Mouse (Mus musculus): Measurements from ENCODE around the gene Kank1. TPM values are rescaled to one million over a fixed set of nuclear protein-coding genes. Genes with fewer than 3 reads are reported as not detected.
A peak's percentile ranks its signal among the peaks of the same experiment; 100 is the strongest.

Kank1 gene
- total and polyA plus RNA-seq, 2 experiments from 2014 or later: 6.0 to 16.6 TPM

GRCm38 (mm10) chr19:25445054-25445453 is 208.3 kb downstream of the Kank1 start:
- no peaks in the 10 kb centered on the region for H3K36me3 ChIP-seq (ENCODE audit: insufficient read depth, low read length)
- peak; percentile 81 for DNase-seq (ENCODE audit: low spot score)
- peak; percentile 95 for TF ChIP-seq CTCF (IDR thresholded peaks at IDR 0.05)
- H3K4me2 ChIP-seq (ENCODE audit: low read depth, low read length, poor library complexity, severe bottlenecking): no peak overlapping the region
- H3K27me3 ChIP-seq (ENCODE audit: insufficient read depth, low read length): no peaks in the 10 kb centered on the region
- H3K9ac ChIP-seq (replicated peaks; ENCODE audit: low read length, poor library complexity, severe bottlenecking): no peak overlapping the region
- H3K27ac ChIP-seq (ENCODE audit: low read depth, low read length): no peak overlapping the region
- no peak for ATAC-seq (ENCODE audit: low FRiP score)
- H3K4me3 ChIP-seq (ENCODE audit: low read depth, low read length): no peak overlapping the region
- H3K9me3 ChIP-seq (ENCODE audit: low read length): no peaks in the 10 kb centered on the region
- H3K4me1 ChIP-seq (ENCODE audit: insufficient read depth, low read length): no peaks in the 10 kb centered on the region
- 27% methylated on average over 7 of the region's 7 CpGs for WGBS

- DNase-seq (ENCODE audit: low spot score) (no peak), ATAC-seq (ENCODE audit: low FRiP score) (no peak)
- H3K9me3 ChIP-seq (ENCODE audit: low read length): no peaks in the 10 kb centered on the region
- no peak overlapping the region for H3K27ac ChIP-seq (ENCODE audit: low read depth, low read length)
- H3K36me3 ChIP-seq (ENCODE audit: insufficient read depth, low read length): no peaks in the 10 kb centered on the region
- WGBS: 69% methylated on average over 8 of the region's 8 CpGs
- no peaks in the 10 kb centered on the region for H3K27me3 ChIP-seq (ENCODE audit: insufficient read depth, low read length)
- H3K9ac ChIP-seq (replicated peaks; ENCODE audit: low read length, poor library complexity, severe bottlenecking): no peak overlapping the region
- TF ChIP-seq CTCF (IDR thresholded peaks at IDR 0.05): no peak
- no peak overlapping the region for H3K4me2 ChIP-seq (ENCODE audit: low read depth, low read length, poor library complexity, severe bottlenecking)
- H3K4me1 ChIP-seq (ENCODE audit: insufficient read depth, low read length): no peaks in the 10 kb centered on the region
- no peak overlapping the region for H3K4me3 ChIP-seq (ENCODE audit: low read depth, low read length)
Observed at GRCm38 (mm10) chr19:25445842-25446241, 209.1 kb downstream of the Kank1 start.

GRCm38 (mm10) chr19:25446683-25447082 is 209.9 kb downstream of the Kank1 start:
- Histone ChIP-seq H3K27ac (ENCODE audit: low read depth, low read length) (no peak overlapping the region), H3K4me1 (ENCODE audit: insufficient read depth, low read length) (no peaks in the 10 kb centered on the region), H3K9me3 (ENCODE audit: low read length) (no peaks in the 10 kb centered on the region), H3K4me3 (ENCODE audit: low read depth, low read length) (no peak overlapping the region), H3K4me2 (ENCODE audit: low read depth, low read length, poor library complexity, severe bottlenecking) (no peak overlapping the region), H3K9ac (replicated peaks; ENCODE audit: low read length, poor library complexity, severe bottlenecking) (no peak overlapping the region), H3K27me3 (ENCODE audit: insufficient read depth, low read length) (no peaks in the 10 kb centered on the region), H3K36me3 (ENCODE audit: insufficient read depth, low read length) (no peaks in the 10 kb centered on the region)
- WGBS: 82% methylated on average over 2 of the region's 2 CpGs
- DNase-seq (ENCODE audit: low spot score) (no peak), ATAC-seq (ENCODE audit: low FRiP score) (no peak)
- no peak for TF ChIP-seq CTCF (IDR thresholded peaks at IDR 0.05)

- TF ChIP-seq CTCF (IDR thresholded peaks at IDR 0.05): no peak
- Histone ChIP-seq H3K36me3 (ENCODE audit: insufficient read depth, low read length) (no peaks in the 10 kb centered on the region), H3K4me1 (ENCODE audit: insufficient read depth, low read length) (no peaks in the 10 kb centered on the region), H3K27me3 (ENCODE audit: insufficient read depth, low read length) (no peaks in the 10 kb centered on the region), H3K9me3 (ENCODE audit: low read length) (no peaks in the 10 kb centered on the region), H3K4me3 (ENCODE audit: low read depth, low read length) (no peak overlapping the region), H3K4me2 (ENCODE audit: low read depth, low read length, poor library complexity, severe bottlenecking) (no peak overlapping the region), H3K9ac (replicated peaks; ENCODE audit: low read length, poor library complexity, severe bottlenecking) (no peak overlapping the region), H3K27ac (ENCODE audit: low read depth, low read length) (no peak overlapping the region)
- DNase-seq (ENCODE audit: low spot score) (no peak), ATAC-seq (ENCODE audit: low FRiP score) (no peak)
- WGBS: 74% methylated on average over 5 of the region's 5 CpGs
Observed at GRCm38 (mm10) chr19:25447373-25447772, 210.6 kb downstream of the Kank1 start.

- peak; percentile 73 for DNase-seq (ENCODE audit: low spot score)
- no peak overlapping the region for H3K9ac ChIP-seq (replicated peaks; ENCODE audit: low read length, poor library complexity, severe bottlenecking)
- 52% methylated on average over 11 of the region's 11 CpGs for WGBS
- H3K4me1 ChIP-seq (ENCODE audit: insufficient read depth, low read length): no peaks in the 10 kb centered on the region
- peak; percentile 86 for TF ChIP-seq CTCF (IDR thresholded peaks at IDR 0.05)
- no peak overlapping the region for H3K4me3 ChIP-seq (ENCODE audit: low read depth, low read length)
- no peak overlapping the region for H3K27ac ChIP-seq (ENCODE audit: low read depth, low read length)
- no peak for ATAC-seq (ENCODE audit: low FRiP score)
- H3K4me2 ChIP-seq (ENCODE audit: low read depth, low read length, poor library complexity, severe bottlenecking): no peak overlapping the region
- no peaks in the 10 kb centered on the region for H3K27me3 ChIP-seq (ENCODE audit: insufficient read depth, low read length)
- H3K9me3 ChIP-seq (ENCODE audit: low read length): no peaks in the 10 kb centered on the region
- no peaks in the 10 kb centered on the region for H3K36me3 ChIP-seq (ENCODE audit: insufficient read depth, low read length)
Observed at GRCm38 (mm10) chr19:25450869-25451629, 214.3 kb downstream of the Kank1 start.

- no peak for ATAC-seq (ENCODE audit: low FRiP score)
- no peak for DNase-seq (ENCODE audit: low spot score)
- no peak overlapping the region for H3K4me2 ChIP-seq (ENCODE audit: low read depth, low read length, poor library complexity, severe bottlenecking)
- no peak overlapping the region for H3K4me3 ChIP-seq (ENCODE audit: low read depth, low read length)
- no peaks in the 10 kb centered on the region for H3K9me3 ChIP-seq (ENCODE audit: low read length)
- no peaks in the 10 kb centered on the region for H3K36me3 ChIP-seq (ENCODE audit: insufficient read depth, low read length)
- H3K4me1 ChIP-seq (ENCODE audit: insufficient read depth, low read length): no peaks in the 10 kb centered on the region
- no peak overlapping the region for H3K27ac ChIP-seq (ENCODE audit: low read depth, low read length)
- no peaks in the 10 kb centered on the region for H3K27me3 ChIP-seq (ENCODE audit: insufficient read depth, low read length)
- WGBS: 83% methylated on average over 5 of the region's 5 CpGs
- TF ChIP-seq CTCF (IDR thresholded peaks at IDR 0.05): no peak
- H3K9ac ChIP-seq (replicated peaks; ENCODE audit: low read length, poor library complexity, severe bottlenecking): no peak overlapping the region
Observed at GRCm38 (mm10) chr19:25453146-25453545, 216.4 kb downstream of the Kank1 start.
